Mouse (Mus musculus) cortical plate, adult 2 months (tissue): ENCODE data around the gene Rac1.

Source experiments
- CTCF ChIP-seq: fragments of 200-500 bp; IDR thresholded peaks from 2 replicates; pipeline ENCODE4 v1.5.1; 2011; ENCODE audit warnings: mild to moderate bottlenecking, control low read depth, low read length; ENCODE audit not compliant: insufficient read depth; ENCODE audit errors: extremely low read depth
- POLR2A ChIP-seq: fragments of 200-500 bp; IDR thresholded peaks from 2 replicates; pipeline ENCODE4 v1.6.1; 2011; ENCODE audit warnings: mild to moderate bottlenecking, low read length, control low read depth; ENCODE audit not compliant: insufficient read depth; ENCODE audit errors: extremely low read depth

DNA sequence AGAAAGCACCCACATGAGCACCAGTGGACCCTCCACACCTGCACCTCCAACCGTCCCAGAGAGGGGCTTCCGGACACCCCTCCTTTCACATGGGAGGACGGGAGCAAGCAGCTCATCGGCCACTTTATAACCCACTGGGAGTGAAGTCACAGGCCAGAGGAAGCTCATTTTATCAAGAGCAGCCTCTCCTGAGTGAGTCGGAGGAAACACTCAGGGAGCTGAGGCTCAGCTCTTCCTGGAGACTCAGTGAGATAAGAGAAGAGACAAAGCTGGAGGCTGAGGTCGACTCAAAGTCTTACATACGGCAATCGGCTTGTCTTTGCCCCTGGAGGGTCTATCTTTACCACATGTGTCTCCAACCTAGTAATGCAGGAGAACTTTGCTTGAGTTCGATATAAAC is 18.5 kb downstream of the Rac1 start:
- TF ChIP-seq POLR2A (no peak), CTCF (no peak)
